Mouse (Mus musculus): ENCODE results near the gene Gm38431.

The Gm38431 gene

DNA sequence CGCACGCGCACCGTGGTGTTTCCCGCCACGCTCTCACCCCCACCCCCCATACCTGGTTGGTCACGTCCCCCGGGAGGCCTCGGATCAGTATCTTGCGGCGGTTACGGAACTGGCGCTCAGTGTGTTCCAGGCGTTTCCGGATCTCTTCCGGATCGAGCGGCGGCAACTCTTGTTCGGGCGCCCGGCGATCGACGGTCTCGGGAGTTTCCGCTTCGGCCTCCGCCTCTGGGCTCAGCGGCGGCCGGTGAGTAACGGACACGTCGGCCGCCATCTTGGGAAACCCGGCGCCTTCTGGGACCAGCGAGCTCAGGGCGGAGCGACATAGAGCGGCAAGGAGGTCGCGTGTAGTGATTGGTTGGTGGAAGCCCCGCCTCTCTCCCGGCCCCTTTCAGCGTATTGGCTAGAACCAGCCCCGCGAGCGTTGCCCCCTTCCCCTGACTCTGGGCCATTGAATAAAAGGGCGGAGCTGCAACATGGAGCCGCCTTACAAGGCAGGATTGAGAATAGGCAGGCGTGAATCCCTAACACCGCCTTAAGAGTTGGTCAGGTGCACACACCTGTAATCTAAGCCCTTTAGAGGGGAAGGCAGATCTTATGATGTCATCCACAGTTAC is at the start of gene Gm38431, which contains the start of gene Raver1:
TSS of gene Gm38431 (minus strand) at position 291 of the 614 bp plus-strand sequence.
TSS of gene Raver1 (minus strand) at position 302 of the 614 bp plus-strand sequence.
- CTCF ChIA-PET, result no interaction called here

DNA sequence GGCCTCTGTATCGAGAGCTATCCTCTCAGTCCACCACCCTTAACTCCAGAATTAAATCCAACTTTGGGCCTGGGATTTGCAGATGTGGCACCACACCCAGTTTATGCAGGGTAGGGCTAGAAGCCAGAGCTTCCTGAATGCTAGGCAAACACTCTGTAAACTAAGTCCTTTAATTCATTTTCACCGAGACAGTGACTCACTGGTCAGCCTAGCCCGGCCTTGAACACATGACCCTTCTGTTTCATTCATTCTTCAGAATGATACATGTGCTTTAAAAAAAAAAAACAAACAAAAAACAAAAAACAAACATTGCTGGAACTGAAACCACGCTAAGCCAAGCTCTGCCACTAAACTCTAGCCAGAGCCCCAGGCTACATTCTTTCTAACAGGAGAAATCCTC is 46.6 kb upstream of the Gm38431 start:
- CTCF ChIA-PET, result interaction anchor here (0.6 kb wide), 1 partner anchor 149 kb away, joined by 3 read pairs; no protein-coding TSS in a partner anchor

DNA sequence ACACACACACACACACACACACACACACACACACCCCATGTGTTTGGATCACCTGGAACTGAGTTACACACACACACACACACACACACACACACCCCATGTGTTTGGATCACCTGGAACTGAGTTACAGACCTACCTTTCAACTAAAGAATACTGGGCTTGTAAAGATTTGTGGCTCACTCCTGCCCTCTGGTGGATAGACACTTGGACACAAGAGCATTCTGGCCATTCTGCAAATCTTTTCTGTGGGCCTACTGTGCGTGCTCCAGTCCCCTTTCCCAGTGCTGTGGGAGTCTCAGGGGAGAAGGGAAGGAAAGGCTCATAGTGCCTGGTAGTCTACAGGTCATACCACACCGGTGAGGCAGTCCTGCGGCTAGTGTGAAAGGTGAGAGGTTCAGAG is 45.4 kb upstream of the Gm38431 start:
- CTCF ChIA-PET, result interaction anchor here (0.5 to 1.0 kb wide), 4 partner anchors 11 to 167 kb away, joined by 3 to 14 read pairs (median 4); partner anchors contain the start of gene Mrpl4

DNA sequence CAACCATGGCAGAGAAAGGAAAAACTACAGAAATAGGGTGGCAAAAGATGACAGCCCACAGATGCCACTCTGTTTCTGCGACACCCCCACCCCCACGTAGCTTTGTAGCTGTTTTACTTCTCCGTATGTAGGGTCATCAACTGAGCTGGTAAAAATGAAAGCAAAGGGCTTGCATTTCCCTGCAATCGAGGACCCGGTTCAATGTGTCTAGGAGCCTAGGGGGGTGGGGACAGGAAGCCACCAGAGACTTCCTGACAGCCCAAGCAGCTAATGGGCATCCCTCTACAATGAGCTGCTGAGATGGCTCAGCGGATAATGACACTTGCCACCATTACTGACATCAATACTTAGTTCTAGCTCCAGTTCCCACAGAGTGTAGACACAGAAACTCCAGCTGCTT is 44.6 kb upstream of the Gm38431 start:
- CTCF ChIA-PET, result interaction anchor here (0.6 to 1.0 kb wide), 3 partner anchors 12 to 167 kb away, joined by 3 to 4 read pairs (median 4); partner anchors contain the start of gene Mrpl4

DNA sequence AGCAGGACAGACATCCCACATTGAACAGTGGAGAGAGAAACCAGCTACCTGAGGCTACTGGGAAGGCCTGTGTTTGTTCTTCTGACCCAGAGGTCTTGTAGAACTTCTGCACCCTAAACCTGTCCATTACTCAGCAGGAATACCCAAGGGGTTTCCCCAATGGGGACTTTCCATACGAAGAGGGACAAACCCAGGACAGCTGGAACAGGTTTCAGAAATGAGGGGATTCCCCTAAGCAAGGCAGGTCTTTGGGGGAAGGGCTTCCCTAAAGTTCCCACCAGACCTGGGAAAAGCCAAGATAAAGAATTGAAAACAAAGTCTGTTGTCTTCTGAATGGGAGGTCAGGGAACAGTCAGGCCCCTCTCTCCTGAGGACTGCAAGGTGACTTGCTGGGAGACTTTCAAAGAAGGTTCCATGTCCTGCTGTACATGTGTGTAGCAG is 44.2 kb upstream of the Gm38431 start:
- CTCF ChIA-PET, result interaction anchor here (0.6 to 1.0 kb wide), 2 partner anchors 13 to 107 kb away, joined by 3 to 4 read pairs; partner anchors contain the start of gene Icam4

DNA sequence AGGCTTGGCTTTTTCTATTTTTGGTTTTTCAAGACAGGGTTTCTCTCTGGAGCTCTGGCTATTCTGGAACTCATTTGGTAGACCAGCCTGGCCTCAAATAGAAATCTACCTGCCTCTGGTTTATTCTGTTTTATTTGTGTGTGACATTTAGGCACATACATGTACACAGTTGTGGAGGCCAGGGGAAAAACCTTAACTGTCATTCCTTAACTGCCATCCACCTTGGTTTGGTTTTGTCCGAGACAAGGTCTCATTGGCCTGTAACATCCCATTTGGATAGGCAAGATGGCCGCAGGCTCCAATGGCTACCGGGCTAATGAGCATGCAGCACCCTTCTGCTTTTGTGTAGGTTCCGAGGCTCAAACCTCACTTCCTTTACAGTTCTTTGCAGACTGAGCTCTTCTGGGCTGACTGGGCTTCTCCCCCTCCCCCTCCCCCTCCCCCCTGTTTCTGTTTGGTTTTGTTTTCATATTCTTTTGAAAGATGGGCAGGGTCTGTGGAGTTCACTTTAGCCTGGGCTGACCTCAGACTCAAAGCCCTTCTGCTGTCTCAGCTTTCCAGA is 43.6 kb upstream of the Gm38431 start:
- CTCF ChIA-PET, result interaction anchor here (0.6 to 0.7 kb wide), 2 partner anchors 104 to 106 kb away, joined by 3 read pairs; partner anchors contain the start of genes Icam4 and Icam5

DNA sequence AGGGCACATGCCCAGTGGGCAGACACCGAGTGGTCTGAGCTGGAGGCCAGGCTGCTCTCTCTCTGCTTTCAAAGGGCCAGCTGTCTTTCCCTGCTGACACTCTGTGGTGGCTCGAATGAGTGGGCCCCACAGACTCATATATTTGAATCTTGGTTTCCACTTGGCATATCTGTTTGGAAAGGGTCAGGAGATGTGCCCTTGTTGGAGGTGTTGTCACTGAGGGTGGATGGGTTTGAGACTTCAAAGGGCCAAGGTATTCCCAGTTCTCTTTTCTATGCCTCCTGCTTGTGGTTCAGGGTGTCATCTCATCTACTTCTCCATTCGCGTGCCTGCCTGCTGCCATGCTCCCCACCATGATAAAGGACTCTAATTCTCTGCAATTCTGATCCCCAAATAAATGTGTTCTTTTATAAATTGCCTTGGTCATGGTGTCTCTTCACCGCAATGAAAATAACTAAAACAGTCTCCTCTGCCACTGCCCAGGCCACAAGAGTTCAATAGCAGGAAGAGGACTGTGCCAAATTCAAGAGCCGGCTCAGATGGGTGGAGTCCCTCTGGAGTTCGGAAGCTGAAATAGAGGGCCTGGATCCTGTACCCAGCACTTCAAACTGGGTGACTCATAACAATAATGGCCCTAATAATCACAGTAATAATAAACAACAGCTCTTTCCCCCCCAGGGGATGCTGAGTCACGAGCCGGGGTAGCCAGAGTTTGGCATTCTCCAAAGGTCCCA is 43.0 kb upstream of the Gm38431 start:
- CTCF ChIA-PET, result interaction anchor here (0.6 to 0.7 kb wide), 3 partner anchors 27 to 103 kb away, joined by 3 to 6 read pairs (median 3); partner anchors contain the start of gene Icam5

DNA sequence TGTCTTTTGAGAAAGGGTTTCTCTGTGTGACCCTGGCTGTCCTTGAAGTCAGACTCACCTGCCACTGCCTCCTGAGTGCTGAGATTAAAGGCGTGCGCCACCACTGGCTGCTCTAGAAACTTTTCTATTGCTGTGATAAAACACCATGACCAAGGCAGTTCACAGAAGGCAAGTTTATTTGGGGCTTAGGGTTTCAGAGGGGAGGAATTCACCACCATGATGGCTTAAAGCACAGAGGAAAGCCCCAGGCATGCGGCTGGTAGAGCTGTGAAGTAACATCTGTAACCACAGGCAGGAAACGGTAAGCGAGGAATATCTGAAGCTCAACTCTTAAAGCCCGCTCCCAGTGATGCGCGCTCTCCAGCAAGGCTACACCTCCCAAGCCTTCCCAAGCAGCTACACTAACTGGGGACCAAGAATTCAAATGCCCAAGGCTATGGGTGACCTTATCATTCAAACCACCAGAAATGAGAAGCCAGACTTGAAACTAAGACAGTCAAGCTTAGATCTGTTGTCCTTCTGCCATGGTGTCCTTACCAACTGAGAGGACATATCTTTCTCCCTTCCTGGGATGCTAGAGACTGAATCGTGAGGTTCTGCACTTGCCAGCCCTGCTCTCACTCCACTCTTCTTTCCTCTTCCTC is 41.4 kb upstream of the Gm38431 start:
- CTCF ChIA-PET, result no interaction called here

DNA sequence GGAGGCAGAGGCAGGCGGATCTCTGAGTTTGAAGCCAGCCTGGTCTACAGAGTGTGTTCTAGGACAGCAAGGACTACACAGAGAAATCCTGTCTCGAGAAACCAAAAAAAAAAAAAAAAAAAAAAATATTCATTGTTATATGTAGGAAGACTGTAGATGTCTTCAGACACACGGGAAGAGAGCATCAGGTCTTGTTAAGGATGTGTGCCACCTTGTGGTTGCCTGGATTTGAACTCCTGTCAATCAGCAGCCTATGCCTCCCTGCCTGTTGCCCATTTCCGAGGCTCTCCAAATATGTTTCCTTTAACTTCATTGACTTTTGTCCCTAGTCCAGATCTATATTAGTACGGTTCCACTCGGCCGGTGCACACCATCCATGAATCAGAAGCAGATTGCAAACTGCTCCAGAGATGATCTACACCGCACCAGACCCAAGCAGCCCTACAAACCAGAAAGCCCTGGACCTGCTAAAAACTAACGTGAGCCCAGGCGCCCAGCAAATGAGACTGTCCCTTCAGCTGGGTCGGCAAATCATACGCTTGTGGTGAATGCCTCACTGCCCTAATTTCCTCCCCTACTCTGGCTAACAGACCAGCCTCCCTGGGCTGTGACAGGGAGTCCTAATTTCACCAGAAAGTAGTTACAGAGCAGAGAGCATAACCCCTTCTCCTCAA is 40.4 kb upstream of the Gm38431 start:
- CTCF ChIA-PET, result no interaction called here

DNA sequence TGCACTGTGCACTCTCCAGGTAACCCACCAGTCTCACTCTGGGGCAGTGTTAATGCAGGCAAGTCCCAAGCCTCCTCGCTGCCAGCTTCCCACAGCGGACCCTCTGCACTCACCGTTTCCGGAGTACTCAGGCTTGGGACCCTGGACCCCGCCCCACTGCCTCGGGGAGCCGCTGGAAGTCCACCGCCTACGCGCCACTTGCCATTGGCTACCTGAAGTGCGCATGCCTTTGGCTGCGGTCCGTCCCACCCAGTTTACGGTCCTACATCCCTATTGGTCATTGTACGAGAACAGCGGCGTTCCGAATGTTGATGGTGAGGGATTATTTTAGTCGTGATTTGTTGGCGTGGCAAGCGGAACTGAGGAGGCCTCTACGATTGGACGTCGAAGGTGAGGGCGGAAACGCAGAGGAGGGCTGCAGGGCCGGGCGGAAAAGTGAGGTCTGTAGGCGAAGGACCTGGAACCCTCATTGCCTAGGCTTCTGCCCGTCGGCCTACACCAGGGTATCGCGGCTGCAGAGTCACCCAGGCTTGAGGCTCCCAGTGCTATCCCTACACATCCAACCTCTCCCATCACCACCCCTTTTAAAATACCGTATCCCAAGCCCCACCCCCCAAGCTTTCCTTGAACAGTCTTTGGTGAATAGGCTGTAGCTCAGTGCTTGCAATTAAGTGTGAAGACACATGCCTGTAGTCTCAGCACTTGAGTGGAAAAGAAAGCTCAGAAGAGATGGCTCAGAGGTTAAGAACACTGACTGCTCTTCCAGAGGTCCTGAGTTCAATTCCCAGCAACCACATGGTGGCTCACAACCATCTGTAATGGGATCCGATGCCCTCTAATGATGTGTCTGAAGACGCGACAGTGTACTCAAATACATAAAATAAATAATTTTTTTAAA is 39.5 kb upstream of the Gm38431 start, which contains the start of gene Tyk2:
TSS of gene Tyk2 (minus strand) at position 185 of the 898 bp plus-strand sequence.
- CTCF ChIA-PET, result no interaction called here

DNA sequence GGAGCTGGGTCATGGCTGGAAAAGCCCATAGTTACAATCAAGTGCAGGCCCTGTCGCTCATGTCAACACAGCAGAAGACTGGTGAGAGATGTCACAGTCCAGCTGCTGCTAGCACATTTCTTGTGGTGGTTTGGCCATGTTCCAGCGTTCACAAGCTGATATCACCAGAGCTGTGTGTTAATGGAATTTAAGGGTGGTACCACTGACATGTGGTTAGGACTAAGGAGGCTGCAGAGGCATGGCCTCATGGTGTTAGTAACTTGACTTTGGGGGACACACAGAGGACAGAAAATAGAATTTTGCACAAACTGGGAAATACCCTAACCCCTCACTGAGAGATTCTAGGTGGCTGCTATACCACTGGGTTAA is 34.4 kb upstream of the Gm38431 start:
- CTCF ChIA-PET, result interaction anchor here (0.6 kb wide), 1 partner anchor 188 kb away, joined by 3 read pairs; no protein-coding TSS in a partner anchor

DNA sequence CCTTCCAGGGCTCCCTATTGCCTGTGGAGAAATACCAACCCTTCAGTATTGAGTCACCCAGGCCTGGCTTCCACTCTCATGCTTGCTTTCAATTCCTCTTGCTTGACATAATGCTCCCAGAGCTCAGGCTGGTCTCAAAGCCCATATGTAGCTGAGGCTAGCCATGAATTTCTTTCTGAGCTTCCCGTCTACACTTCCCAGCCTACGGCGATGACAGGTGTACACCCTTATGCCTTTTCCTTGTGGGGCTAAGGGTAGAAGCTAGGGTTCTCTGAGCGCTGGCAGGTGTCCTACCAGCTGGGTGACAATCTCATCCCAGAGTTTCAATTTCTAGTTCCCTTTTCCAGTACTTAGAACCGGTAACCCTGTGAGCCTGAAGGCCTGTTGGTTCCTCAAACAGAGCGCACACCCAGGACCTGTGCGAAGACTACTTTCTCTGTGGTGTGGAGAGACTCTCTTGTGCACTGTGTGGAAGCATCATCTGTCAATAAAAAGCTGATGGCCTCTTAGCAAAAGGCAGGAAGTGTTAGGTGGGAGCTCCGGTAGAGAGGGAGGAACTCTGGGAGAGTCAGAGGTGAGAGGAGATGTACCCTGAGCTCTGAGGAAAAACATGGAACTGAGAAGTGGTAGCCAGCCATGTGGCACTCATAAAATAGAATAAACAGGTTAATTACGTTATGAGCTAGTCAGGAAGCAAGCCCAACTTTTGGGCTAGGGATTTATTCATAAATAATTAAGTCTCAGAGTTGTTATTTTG is 33.9 kb upstream of the Gm38431 start:
- CTCF ChIA-PET, result interaction anchor here (0.5 kb wide), 1 partner anchor 20 kb away, joined by 3 read pairs; no protein-coding TSS in a partner anchor

DNA sequence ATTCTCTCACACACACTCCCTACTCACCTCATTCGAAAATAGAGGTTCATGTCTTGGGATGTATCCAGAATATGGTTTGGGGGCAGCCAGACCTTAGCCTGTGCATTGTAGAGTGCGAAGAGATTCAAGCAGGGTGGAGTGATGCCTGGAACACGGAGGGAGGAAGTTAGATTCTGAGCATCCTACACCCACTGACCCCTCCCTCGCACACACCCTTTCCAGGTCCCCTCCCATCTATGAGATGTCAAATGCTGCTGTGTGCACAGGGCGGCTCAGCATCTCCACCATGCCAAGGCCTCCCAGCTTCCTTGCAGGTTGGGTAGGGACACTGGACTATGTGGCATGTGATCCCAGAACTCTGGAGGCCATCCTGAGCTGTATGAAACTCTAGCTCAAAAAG is 33.0 kb upstream of the Gm38431 start:
- CTCF ChIA-PET, result interaction anchor here (0.5 kb wide), 1 partner anchor 21 kb away, joined by 3 read pairs; no protein-coding TSS in a partner anchor

DNA sequence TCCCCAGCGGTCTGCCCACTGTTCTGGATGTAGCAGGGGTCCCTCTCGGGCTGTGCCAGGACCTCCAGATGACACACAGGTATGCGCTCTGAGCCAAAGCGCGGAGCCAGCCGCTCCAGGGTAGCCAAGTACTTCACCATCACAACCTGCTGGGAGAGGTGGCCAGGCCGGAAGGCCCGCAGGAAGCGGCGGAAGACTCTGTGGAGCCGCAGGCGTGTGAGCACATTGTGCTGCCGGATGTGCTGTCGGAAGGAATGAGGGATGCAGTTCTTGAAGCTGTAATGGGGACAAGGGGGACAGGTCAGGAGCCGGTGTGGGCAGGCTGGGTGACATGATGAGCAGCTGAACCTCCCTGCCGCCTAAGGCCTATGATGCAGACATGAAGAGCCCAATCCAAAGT is 29.7 kb upstream of the Gm38431 start:
- CTCF ChIA-PET, result no interaction called here

DNA sequence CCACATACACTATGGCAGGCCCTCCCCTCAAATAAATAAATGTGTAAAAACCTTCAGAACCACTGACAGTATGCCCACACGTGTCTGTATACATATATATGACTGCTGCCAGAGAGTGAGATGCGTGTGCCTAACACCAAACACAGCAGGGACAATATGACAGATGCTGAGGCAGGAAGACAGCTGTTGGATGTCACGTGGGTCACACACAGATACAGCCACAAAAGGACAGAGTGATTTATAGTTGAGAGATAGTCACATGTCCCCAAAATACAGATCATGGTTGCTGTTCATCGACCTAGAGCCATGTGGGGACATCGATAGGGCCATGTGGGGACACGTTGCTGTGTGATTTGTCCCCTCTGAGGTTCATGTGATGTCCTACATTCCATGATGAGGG is 25.3 kb upstream of the Gm38431 start:
- CTCF ChIA-PET, result no interaction called here

DNA sequence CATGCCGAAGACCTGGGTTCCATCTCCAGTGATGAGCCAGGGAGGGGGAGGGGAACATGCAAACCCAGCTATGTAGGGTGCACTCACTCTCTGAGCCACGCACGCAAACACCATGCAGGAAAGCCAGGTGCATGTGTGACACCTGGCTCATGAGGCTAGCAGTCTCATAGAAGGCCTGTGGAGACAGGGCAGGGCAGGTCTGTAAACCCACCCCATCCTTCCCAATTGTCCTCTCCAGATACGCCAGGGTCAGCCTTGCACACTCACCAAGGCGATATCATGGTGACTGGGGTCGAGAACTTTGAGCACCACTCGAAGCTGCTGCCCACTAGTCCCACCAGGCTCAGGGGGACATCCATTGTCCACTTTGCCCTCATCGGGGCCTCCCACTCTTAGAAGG is 23.3 kb upstream of the Gm38431 start:
- CTCF ChIA-PET, result no interaction called here

DNA sequence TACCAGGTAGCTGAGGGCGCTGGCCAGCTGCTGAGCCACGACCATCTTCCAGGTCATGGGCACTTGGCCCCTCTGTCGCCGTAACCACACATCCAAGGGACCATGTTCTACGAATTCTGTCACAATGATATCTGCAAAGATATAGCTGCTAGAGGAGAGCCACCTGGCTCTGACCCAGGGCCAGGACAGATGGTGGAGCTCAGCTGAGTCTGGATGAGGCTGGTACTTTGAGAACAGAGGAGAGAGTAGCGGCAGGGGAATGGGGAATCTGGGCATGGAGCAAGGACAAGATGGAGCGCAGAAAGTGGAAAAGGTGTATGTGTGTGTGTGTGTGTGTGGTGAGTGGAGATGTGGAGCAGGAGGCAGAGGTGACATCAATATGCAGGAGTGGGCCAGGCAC is 22.4 kb upstream of the Gm38431 start:
- CTCF ChIA-PET, result no interaction called here

DNA sequence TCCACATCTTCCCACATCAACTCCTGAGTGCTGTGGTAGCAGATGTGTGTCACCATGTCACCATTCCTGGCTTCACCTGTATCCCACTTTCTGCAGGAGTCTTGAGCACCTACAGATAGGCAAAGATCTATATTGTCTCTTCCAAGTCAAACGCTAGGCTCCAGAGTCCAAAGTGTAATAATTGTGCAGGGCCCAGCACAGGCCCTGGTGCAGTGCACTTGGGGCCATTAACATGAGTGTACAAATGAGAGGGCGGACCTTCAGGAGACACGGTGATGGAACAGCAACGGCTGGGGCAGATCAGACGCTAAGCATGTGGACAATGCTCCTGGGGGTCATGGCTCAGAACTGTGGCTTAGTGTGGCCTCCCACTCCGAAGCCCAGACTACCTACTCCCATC is 22.0 kb upstream of the Gm38431 start:
- CTCF ChIA-PET, result no interaction called here

DNA sequence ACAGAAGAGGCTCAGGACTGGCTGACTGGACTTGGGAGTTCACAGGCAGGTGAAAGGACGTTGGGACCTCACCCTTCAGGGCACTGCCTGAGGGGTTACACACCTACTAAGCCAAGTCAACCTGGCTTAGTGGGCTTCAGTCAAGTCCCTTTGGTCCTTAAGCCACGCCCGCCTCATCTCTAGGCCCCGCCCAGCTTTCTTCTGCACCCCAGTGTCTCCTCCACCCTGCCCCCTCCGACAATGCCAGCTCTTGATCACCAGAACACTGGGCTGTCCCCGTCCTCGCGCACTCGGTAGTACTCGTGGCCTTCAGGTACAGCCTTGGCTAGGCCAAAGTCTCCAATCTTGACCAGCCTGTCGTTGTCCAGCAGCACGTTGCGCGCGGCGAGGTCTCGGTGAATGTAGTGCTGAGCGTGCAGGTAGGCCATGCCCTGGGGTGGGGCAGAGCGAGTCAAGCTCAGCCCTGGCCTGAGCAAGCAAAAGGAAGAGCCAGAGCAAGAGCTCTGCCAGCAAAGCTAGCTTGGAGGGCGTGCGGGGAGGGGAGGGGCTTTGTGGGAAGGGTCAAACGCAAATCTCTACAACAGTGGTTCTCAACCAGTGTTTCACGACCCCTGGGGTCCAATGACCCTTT is 15.9 kb upstream of the Gm38431 start:
- CTCF ChIA-PET, result no interaction called here
